26 mouse cellular contexts compared by ENCODE assay signal in genomic region chr10:19891686-19892085, GRCm38 (mm10). TPM values are rescaled to one million over a fixed set of nuclear protein-coding genes. Genes with fewer than 3 reads are reported as not detected.
DNase-seq lines count a peak whose midpoint lies in the region; ATAC-seq and TF ChIP-seq lines count a peak whose summit lies in the region.
"Had no signal": no experiment of that assay in that cellular context is flagged by ENCODE, and none has a peak within 500 bp of the region (broad histone marks: within the 10 kb centered on the region; RNA-seq: fewer than 3 reads in every experiment).

No protein-coding gene starts in this region.

- in situ Hi-C loops in CH12.LX (cut with MboI; ENCODE audit: low pct_ligation_motif_present, low pct_unique_long_range_greater_than_20kb, low sequenced_read_pairs): loop anchor here (5.0 to 10.0 kb wide), 2 partner anchors 67 to 179 kb away; partner anchors contain the start of gene Il20ra

- H3K4me2 ChIP-seq in liver, postnatal 0 days (ENCODE audit: low read depth, low read length): no peak overlapping the region
- H3K4me2 ChIP-seq in CH12.LX (ENCODE audit: insufficient read depth, low read depth, poor library complexity, severe bottlenecking): no peak overlapping the region
- H3K4me2 ChIP-seq: embryonic facial prominence, embryonic 15.5 days; heart, embryonic 11.5 days; liver, embryonic 11.5 days; midbrain, embryonic 13.5 days had no signal

- no peak overlapping the region for H3K27ac ChIP-seq in liver, postnatal 0 days (ENCODE audit: low read depth)
- H3K27ac ChIP-seq in CH12.LX (ENCODE audit: insufficient read depth, low read depth) (no peak overlapping the region), MEL (ENCODE audit: control insufficient read depth, low read depth, low read length) (no peak overlapping the region)
- H3K27ac ChIP-seq: embryonic facial prominence, embryonic 15.5 days; hindbrain, embryonic 10.5 days; kidney, postnatal 0 days; midbrain, embryonic 13.5 days had no signal

- no peak for TF ChIP-seq POLR2A in CH12.LX (IDR thresholded peaks at IDR 0.05; ENCODE audit: low read depth, low read length)
- TF ChIP-seq POLR2A in MEL (IDR thresholded peaks at IDR 0.05; ENCODE audit: control insufficient read depth in 1 of 2, insufficient read depth in 1 of 2, low read depth in 1 of 2, low read length in 2 of 2, poor library complexity in 1 of 2): no peak

- no peak for TF ChIP-seq EP300 in liver, postnatal 0 days (IDR thresholded peaks at IDR 0.05; ENCODE audit: low read depth)
- TF ChIP-seq EP300 in CH12.LX (IDR thresholded peaks at IDR 0.05; ENCODE audit: low read length) (no peak), MEL (IDR thresholded peaks at IDR 0.05; ENCODE audit: low read depth in 1 of 2, low read length in 2 of 2) (no peak)

- ATAC-seq in liver, postnatal 0 days: no peak
- ATAC-seq in megakaryocyte progenitor cell, adult 5-6 weeks (replicated peaks; ENCODE audit: poor library complexity): peak; percentile 50
- ATAC-seq: forebrain, embryonic 14.5 days; midbrain, embryonic 13.5 days had no signal

- no peak overlapping the region for H3K9ac ChIP-seq in liver, postnatal 0 days (replicated peaks)
- H3K9ac ChIP-seq in CH12.LX (ENCODE audit: insufficient read depth, low read depth) (no peak overlapping the region), MEL (ENCODE audit: control insufficient read depth, low read depth, low read length, poor library complexity, severe bottlenecking) (no peak overlapping the region)
- H3K9ac ChIP-seq: embryonic facial prominence, embryonic 15.5 days; midbrain, embryonic 13.5 days had no signal

- no peak overlapping the region for H3K4me3 ChIP-seq in liver, postnatal 0 days (ENCODE audit: low read depth, low read length)
- no peak overlapping the region for H3K4me3 ChIP-seq in CH12.LX (replicated peaks in 1 of 3; ENCODE audit: low read depth in 2 of 3, low read length in 2 of 3, poor library complexity in 1 of 3)
- H3K4me3 ChIP-seq in MEL (ENCODE audit: control insufficient read depth in 1 of 2, insufficient read depth in 1 of 2, low read depth in 2 of 2, low read length in 2 of 2): no peak overlapping the region
- H3K4me3 ChIP-seq: embryonic facial prominence, embryonic 15.5 days; hindbrain, embryonic 10.5 days; megakaryocyte, embryonic 14.5 days; midbrain, embryonic 13.5 days had no signal

- WGBS in liver, postnatal 0 days (ENCODE audit: insufficient replicate concordance): 38% methylated on average over 3 of the region's 3 CpGs

- TF ChIP-seq RAD21 in CH12.LX (IDR thresholded peaks at IDR 0.05; ENCODE audit: low read depth, low read length): peak; percentile 49
- TF ChIP-seq RAD21 in MEL (IDR thresholded peaks at IDR 0.05; ENCODE audit: low read depth, low read length): peak; percentile 39

- H3K9me3 ChIP-seq in liver, postnatal 0 days (ENCODE audit: low read length): no peaks in the 10 kb centered on the region
- H3K9me3 ChIP-seq in CH12.LX (replicated peaks; ENCODE audit: low read length) (no peaks in the 10 kb centered on the region), MEL (replicated peaks; ENCODE audit: insufficient read depth, low read length) (no peaks in the 10 kb centered on the region)
- H3K9me3 ChIP-seq: embryonic facial prominence, embryonic 15.5 days; hindbrain, embryonic 10.5 days; megakaryocyte, embryonic 14.5 days; midbrain, embryonic 13.5 days had no signal

- H3K36me3 ChIP-seq in liver, postnatal 0 days (replicated peaks; ENCODE audit: insufficient read depth, low read length): peaks cover 14% of the 10 kb centered on the region
- H3K36me3 ChIP-seq in CH12.LX (replicated peaks in 1 of 2; ENCODE audit: control insufficient read depth in 1 of 2, insufficient read depth in 1 of 2, low read length in 1 of 2) (peaks cover 2 to 43% of the 10 kb centered on the region in 2 experiments), MEL (ENCODE audit: control insufficient read depth in 1 of 2, insufficient read depth in 2 of 2, low read length in 2 of 2) (peaks cover 0 to 5% of the 10 kb centered on the region in 2 experiments; a peak in 2 of 4 replicates)

- no peaks in the 10 kb centered on the region for H3K27me3 ChIP-seq in liver, postnatal 0 days (ENCODE audit: insufficient read depth, low read length)
- H3K27me3 ChIP-seq in CH12.LX (replicated peaks) (no peaks in the 10 kb centered on the region), MEL (ENCODE audit: control insufficient read depth in 1 of 2, insufficient read depth in 2 of 2, low read length in 2 of 2) (no peaks in the 10 kb centered on the region)
- H3K27me3 ChIP-seq: embryonic facial prominence, embryonic 15.5 days; megakaryocyte, embryonic 14.5 days; midbrain, embryonic 13.5 days had no signal

- dilution Hi-C loops in CH12.LX (cut with MboI; ENCODE audit: extremely low pct_ligation_motif_present, extremely low pct_unique_long_range_greater_than_20kb, low sequenced_read_pairs): no loop called here

- no peaks in the 10 kb centered on the region for H3K4me1 ChIP-seq in liver, postnatal 0 days (ENCODE audit: insufficient read depth)
- peaks cover 12 to 38% of the 10 kb centered on the region in 2 experiments for H3K4me1 ChIP-seq in CH12.LX (ENCODE audit: control insufficient read depth in 1 of 2, insufficient read depth in 2 of 2)
- peaks cover 6 to 8% of the 10 kb centered on the region in 2 experiments for H3K4me1 ChIP-seq in MEL (ENCODE audit: control insufficient read depth in 1 of 2, insufficient read depth in 2 of 2, low read length in 2 of 2)
- H3K4me1 ChIP-seq: embryonic facial prominence, embryonic 15.5 days; hindbrain, embryonic 10.5 days; midbrain, embryonic 13.5 days had no signal

- H3K79me2 ChIP-seq in CH12.LX (replicated peaks; ENCODE audit: control insufficient read depth, extremely low read depth, insufficient read depth, poor library complexity, severe bottlenecking): no peaks in the 10 kb centered on the region
- H3K79me2 ChIP-seq in MEL (ENCODE audit: control insufficient read depth, insufficient read depth, low read length, poor library complexity): no peaks in the 10 kb centered on the region

- 0 out of 2 replicates have a peak, but pooled peaks have one; percentile 16 for TF ChIP-seq CTCF in liver, postnatal 0 days (IDR thresholded peaks at IDR 0.05; ENCODE audit: low read depth)
- peak in 1 of 2 experiments; percentile 53; a peak in 2 of 4 replicates for TF ChIP-seq CTCF in CH12.LX (conservative IDR thresholded peaks at IDR 0.05 in 1 of 2, IDR thresholded peaks at IDR 0.05 in 1 of 2; ENCODE audit: low read depth in 2 of 2, low read length in 2 of 2)
- TF ChIP-seq CTCF in MEL (IDR thresholded peaks at IDR 0.05 in 2 of 3, conservative IDR thresholded peaks at IDR 0.05 in 1 of 3; ENCODE audit: control insufficient read depth in 1 of 3, insufficient read depth in 1 of 3, low read depth in 2 of 3, low read length in 3 of 3, poor library complexity in 1 of 3, severe bottlenecking in 1 of 3): peak in 2 of 3 experiments; percentile 6 to 36; a peak in 2 of 6 replicates

- no peak for DNase-seq in liver, postnatal 0 days
- DNase-seq in liver (no peak), CH12.LX (ENCODE audit: extremely low read depth) (peak; percentile 84), MEL (ENCODE audit: low read depth, low spot score) (peak; percentile 62)
- no peak for DNase-seq in adrenal gland, postnatal 14 days
- no peak for DNase-seq in spleen, postnatal 4 days (ENCODE audit: low spot score in 2 of 2)
- DNase-seq: cerebellum, adult 11-12 months; cerebellum, postnatal 14 days; embryo, embryonic 11 days; gastrocnemius, postnatal 14 days; kidney, adult 2 months; layer of hippocampus, postnatal 36 days; lung, adult 18-20 months; lung, postnatal 14 days; thymus, postnatal 4 days had no signal

TF ChIP-seq in CH12.LX, 34 proteins besides CTCF, POLR2A, EP300 and RAD21 (continues in another document):
- TF ChIP-seq SMC3 (IDR thresholded peaks at IDR 0.05; ENCODE audit: low read depth, low read length): peak; percentile 33; the same call in 1 of the 2 replicates
- TF ChIP-seq ETS1 (conservative IDR thresholded peaks at IDR 0.05; ENCODE audit: low read depth, low read length): peak; percentile 21; the same call in 1 of the 2 replicates

TF ChIP-seq in MEL, 35 proteins besides CTCF, POLR2A, EP300 and RAD21 (continues in another document):
- no peak for TF ChIP-seq NELFE (IDR thresholded peaks at IDR 0.05; ENCODE audit: low read depth, low read length)
- TF ChIP-seq SMC3 (IDR thresholded peaks at IDR 0.05; ENCODE audit: low read depth, low read length): peak; percentile 40

RNA-seq across cellular contexts. Expression of gene Pex7, which starts 15.8 kb away (rescaled TPM):
- polyA plus RNA-seq in liver, postnatal 0 days (2015; fragmentation: Nextera tagmentation; extraction: Ambion mirVana): 51.4 and 58.5 TPM in 2 replicates
- total RNA-seq in CH12.LX (2012; rRNA removed) (26.5 and 28.0 TPM in 2 replicates), CH12.LX (2014; rRNA removed) (53.1 and 53.6 TPM in 2 replicates), MEL (2012; rRNA removed) (15.8 and 16.0 TPM in 2 replicates)
- polyA plus RNA-seq in CH12.LX (2012; ENCODE audit: insufficient read length, low read depth) (30.2 and 32.4 TPM in 2 replicates), MEL (2012; ENCODE audit: insufficient read depth in 1 of 2, insufficient read length in 2 of 2, low read depth in 1 of 2, low replicate concordance in 2 of 2, missing spikeins in 1 of 2) (10 to 100 TPM in 1 of 2 experiments, not detected in 1; 22.1 TPM)
- total RNA-seq in megakaryocyte progenitor cell, adult 5-6 weeks (2015): 44.3 and 56.4 TPM in 2 replicates
- total RNA-seq in megakaryocyte progenitor cell, adult 5-6 weeks (2017): 24.8 and 29.7 TPM in 2 replicates
- total RNA-seq in adrenal gland, postnatal 14 days (2021): 41.4 and 42.3 TPM in 2 replicates

RNA-seq across cellular contexts. Expression of gene Slc35d3, which starts 40.4 kb away (rescaled TPM):
- 2.3 and 2.7 TPM in 2 replicates for polyA plus RNA-seq in liver, postnatal 0 days (2015; fragmentation: Nextera tagmentation; extraction: Ambion mirVana)
- total RNA-seq in CH12.LX (2012; rRNA removed): 0.21 and 0.93 TPM in 2 replicates
- total RNA-seq in CH12.LX (2014; rRNA removed): 0.52 and 0.57 TPM in 2 replicates
- polyA plus RNA-seq in CH12.LX (2012; ENCODE audit: insufficient read length, low read depth): 0.37 and 0.40 TPM in 2 replicates
- not detected in 2 replicates for total RNA-seq in MEL (2012; rRNA removed)
- polyA plus RNA-seq in MEL (2012; ENCODE audit: insufficient read depth in 1 of 2, insufficient read length in 2 of 2, low read depth in 1 of 2, low replicate concordance in 2 of 2, missing spikeins in 1 of 2): not detected
- 0.22 and 1.1 TPM in 2 replicates for total RNA-seq in megakaryocyte progenitor cell, adult 5-6 weeks (2015)
- 0.68 TPM in 1 of 2 replicates, not detected in the other for total RNA-seq in megakaryocyte progenitor cell, adult 5-6 weeks (2017)
- total RNA-seq in adrenal gland, postnatal 14 days (2021): 13.3 and 13.6 TPM in 2 replicates
- total RNA-seq: gastrocnemius, postnatal 14 days; monocyte, adult 5-6 weeks had no signal
- polyA plus RNA-seq: testis, adult 2 months had no signal

RNA-seq across cellular contexts. Expression of gene Map3k5, which starts 42.6 kb away (rescaled TPM):
- polyA plus RNA-seq in liver, postnatal 0 days (2015; fragmentation: Nextera tagmentation; extraction: Ambion mirVana): 1.1 and 1.4 TPM in 2 replicates
- total RNA-seq in CH12.LX (2012; rRNA removed): 27.6 and 28.8 TPM in 2 replicates
- 15.8 and 16.3 TPM in 2 replicates for total RNA-seq in CH12.LX (2014; rRNA removed)
- polyA plus RNA-seq in CH12.LX (2012; ENCODE audit: insufficient read length, low read depth): 27.3 and 31.0 TPM in 2 replicates
- total RNA-seq in MEL (2012; rRNA removed): 0.35 and 0.39 TPM in 2 replicates
- polyA plus RNA-seq in MEL (2012; ENCODE audit: insufficient read depth in 1 of 2, insufficient read length in 2 of 2, low read depth in 1 of 2, low replicate concordance in 2 of 2, missing spikeins in 1 of 2): under 1 TPM in 1 of 2 experiments, not detected in 1; 0.97 TPM
- 15.4 and 16.5 TPM in 2 replicates for total RNA-seq in megakaryocyte progenitor cell, adult 5-6 weeks (2015)
- total RNA-seq in megakaryocyte progenitor cell, adult 5-6 weeks (2017): 16.0 and 17.9 TPM in 2 replicates
- total RNA-seq in adrenal gland, postnatal 14 days (2021): 23.3 and 23.9 TPM in 2 replicates

Comparison
In these comparisons a context has a peak if more than half of its experiments do, and no peak if none do; other contexts are left out.
1. DNase-seq: peak in CH12.LX (single experiment) and MEL (single experiment); none in liver, postnatal 0 days (single experiment), liver (single experiment), adrenal gland, postnatal 14 days (single experiment) and spleen, postnatal 4 days (0 of 2).
2. RNA of gene Map3k5, which starts 42.6 kb away (total RNA-seq): 15.8 to 28.8 TPM in CH12.LX, 23.3 to 23.9 TPM in adrenal gland, postnatal 14 days and 15.4 to 17.9 TPM in megakaryocyte progenitor cell, adult 5-6 weeks; 0.35 to 0.39 TPM in MEL; every median in the first group is over 10 times any median in the second.